Mouse (Mus musculus): Measurements from ENCODE around the gene Cdkal1. TPM values are rescaled to one million over a fixed set of nuclear protein-coding genes. Genes with fewer than 3 reads are reported as not detected.

The Cdkal1 gene
- polyA plus RNA-seq, 1 experiment from 2014 or later: 8.7 TPM

GRCm38 (mm10) chr13:29723150-29723549 lies 132.3 kb downstream of the Cdkal1 start:
- H3K4me3 ChIP-seq (ENCODE audit: low read depth, low read length): no peak overlapping the region
- DNase-seq: no peak
- ATAC-seq: no peak
- 49% methylated on average over 1 of the region's 1 CpGs for WGBS (ENCODE audit: insufficient replicate concordance)
- H3K36me3 ChIP-seq (replicated peaks; ENCODE audit: insufficient read depth, low read length): no peaks in the 10 kb centered on the region
- H3K4me1 ChIP-seq (ENCODE audit: insufficient read depth): no peaks in the 10 kb centered on the region
- H3K27me3 ChIP-seq (ENCODE audit: insufficient read depth, low read length): no peaks in the 10 kb centered on the region
- no peak overlapping the region for H3K9ac ChIP-seq (replicated peaks)
- no peak overlapping the region for H3K27ac ChIP-seq (ENCODE audit: low read depth)
- no peak overlapping the region for H3K4me2 ChIP-seq (ENCODE audit: low read depth, low read length)
- TF ChIP-seq EP300 (IDR thresholded peaks at IDR 0.05; ENCODE audit: low read depth) (no peak), CTCF (IDR thresholded peaks at IDR 0.05; ENCODE audit: low read depth) (no peak)
- H3K9me3 ChIP-seq (ENCODE audit: low read length): no peaks in the 10 kb centered on the region

GRCm38 (mm10) chr13:29721206-29721605 lies 134.3 kb downstream of the Cdkal1 start:
- Histone ChIP-seq H3K9me3 (ENCODE audit: low read length) (no peaks in the 10 kb centered on the region), H3K36me3 (replicated peaks; ENCODE audit: insufficient read depth, low read length) (peaks cover 7% of the 10 kb centered on the region; the same call in 1 of the 2 replicates), H3K9ac (replicated peaks) (no peak overlapping the region), H3K27me3 (ENCODE audit: insufficient read depth, low read length) (no peaks in the 10 kb centered on the region), H3K4me2 (ENCODE audit: low read depth, low read length) (no peak overlapping the region), H3K4me1 (ENCODE audit: insufficient read depth) (no peaks in the 10 kb centered on the region), H3K27ac (ENCODE audit: low read depth) (no peak overlapping the region), H3K4me3 (ENCODE audit: low read depth, low read length) (no peak overlapping the region)
- TF ChIP-seq EP300 (IDR thresholded peaks at IDR 0.05; ENCODE audit: low read depth) (no peak), CTCF (IDR thresholded peaks at IDR 0.05; ENCODE audit: low read depth) (no peak)
- no peak for DNase-seq
- ATAC-seq: no peak
- 87% methylated on average over 5 of the region's 5 CpGs for WGBS (ENCODE audit: insufficient replicate concordance)

GRCm38 (mm10) chr13:29716550-29716949 lies 138.9 kb downstream of the Cdkal1 start:
- Histone ChIP-seq H3K36me3 (replicated peaks; ENCODE audit: insufficient read depth, low read length) (peaks cover 7% of the 10 kb centered on the region; the same call in 1 of the 2 replicates), H3K9ac (replicated peaks) (no peak overlapping the region), H3K4me1 (ENCODE audit: insufficient read depth) (no peaks in the 10 kb centered on the region), H3K4me3 (ENCODE audit: low read depth, low read length) (no peak overlapping the region), H3K4me2 (ENCODE audit: low read depth, low read length) (no peak overlapping the region), H3K27ac (ENCODE audit: low read depth) (no peak overlapping the region), H3K9me3 (ENCODE audit: low read length) (no peaks in the 10 kb centered on the region), H3K27me3 (ENCODE audit: insufficient read depth, low read length) (no peaks in the 10 kb centered on the region)
- no peak for TF ChIP-seq CTCF (IDR thresholded peaks at IDR 0.05; ENCODE audit: low read depth)
- TF ChIP-seq EP300 (IDR thresholded peaks at IDR 0.05; ENCODE audit: low read depth): no peak
- WGBS (ENCODE audit: insufficient replicate concordance): 79% methylated on average over 4 of the region's 4 CpGs
- DNase-seq: no peak
- no peak for ATAC-seq

GRCm38 (mm10) chr13:29715241-29715841 lies 140.1 kb downstream of the Cdkal1 start:
- peaks cover 7% of the 10 kb centered on the region; the same call in 1 of the 2 replicates for H3K36me3 ChIP-seq (replicated peaks; ENCODE audit: insufficient read depth, low read length)
- 71% methylated on average over 3 of the region's 3 CpGs for WGBS (ENCODE audit: insufficient replicate concordance)
- H3K4me2 ChIP-seq (ENCODE audit: low read depth, low read length): no peak overlapping the region
- no peaks in the 10 kb centered on the region for H3K9me3 ChIP-seq (ENCODE audit: low read length)
- no peak overlapping the region for H3K4me3 ChIP-seq (ENCODE audit: low read depth, low read length)
- no peak for DNase-seq
- H3K9ac ChIP-seq (replicated peaks): no peak overlapping the region
- ATAC-seq: no peak
- H3K27me3 ChIP-seq (ENCODE audit: insufficient read depth, low read length): no peaks in the 10 kb centered on the region
- TF ChIP-seq EP300 (IDR thresholded peaks at IDR 0.05; ENCODE audit: low read depth) (no peak), CTCF (IDR thresholded peaks at IDR 0.05; ENCODE audit: low read depth) (no peak)
- H3K27ac ChIP-seq (ENCODE audit: low read depth): peak overlapping the region; percentile 29; the same call in 1 of the 2 replicates
- H3K4me1 ChIP-seq (ENCODE audit: insufficient read depth): no peaks in the 10 kb centered on the region

- no peaks in the 10 kb centered on the region for H3K36me3 ChIP-seq (replicated peaks; ENCODE audit: insufficient read depth, low read length)
- H3K4me3 ChIP-seq (ENCODE audit: low read depth, low read length): no peak overlapping the region
- 57% methylated on average over 3 of the region's 3 CpGs for WGBS (ENCODE audit: insufficient replicate concordance)
- H3K4me2 ChIP-seq (ENCODE audit: low read depth, low read length): no peak overlapping the region
- ATAC-seq (no peak), DNase-seq (no peak)
- no peak for TF ChIP-seq CTCF (IDR thresholded peaks at IDR 0.05; ENCODE audit: low read depth)
- no peak for TF ChIP-seq EP300 (IDR thresholded peaks at IDR 0.05; ENCODE audit: low read depth)
- H3K9me3 ChIP-seq (ENCODE audit: low read length): no peaks in the 10 kb centered on the region
- H3K9ac ChIP-seq (replicated peaks): no peak overlapping the region
- H3K27ac ChIP-seq (ENCODE audit: low read depth): no peak overlapping the region
- no peaks in the 10 kb centered on the region for H3K4me1 ChIP-seq (ENCODE audit: insufficient read depth)
- no peaks in the 10 kb centered on the region for H3K27me3 ChIP-seq (ENCODE audit: insufficient read depth, low read length)
Observed at GRCm38 (mm10) chr13:29707620-29708019, 147.9 kb downstream of the Cdkal1 start.

- 65% methylated on average over 1 of the region's 1 CpGs for WGBS (ENCODE audit: insufficient replicate concordance)
- no peak for TF ChIP-seq EP300 (IDR thresholded peaks at IDR 0.05; ENCODE audit: low read depth)
- TF ChIP-seq CTCF (IDR thresholded peaks at IDR 0.05; ENCODE audit: low read depth): no peak
- ATAC-seq: no peak
Observed at GRCm38 (mm10) chr13:29701400-29701799, 154.1 kb downstream of the Cdkal1 start.

More at GRCm38 (mm10) chr13:29701400-29701799, 154.1 kb downstream of the Cdkal1 start:
- no peak overlapping the region for H3K9ac ChIP-seq (replicated peaks)
- H3K27me3 ChIP-seq (ENCODE audit: insufficient read depth, low read length): no peaks in the 10 kb centered on the region
- DNase-seq: no peak
- H3K36me3 ChIP-seq (replicated peaks; ENCODE audit: insufficient read depth, low read length): no peaks in the 10 kb centered on the region
- H3K4me1 ChIP-seq (ENCODE audit: insufficient read depth): no peaks in the 10 kb centered on the region
- H3K9me3 ChIP-seq (ENCODE audit: low read length): no peaks in the 10 kb centered on the region
- H3K4me3 ChIP-seq (ENCODE audit: low read depth, low read length): no peak overlapping the region
- H3K4me2 ChIP-seq (ENCODE audit: low read depth, low read length): no peak overlapping the region
- H3K27ac ChIP-seq (ENCODE audit: low read depth): no peak overlapping the region

Data from liver, postnatal 0 days (tissue).